Mouse (Mus musculus): ENCODE data around the gene Kcnq1. TPM values are rescaled to one million over a fixed set of nuclear protein-coding genes. Genes with fewer than 3 reads are reported as not detected.

The Kcnq1 gene
- polyA plus RNA-seq, 1 experiment from 2014 or later = 0.87 TPM

GRCm38 (mm10) chr7:143288135-143288534 is 182.0 kb downstream of the Kcnq1 start:
- no peak overlapping the region for H3K4me3 ChIP-seq
- no peak overlapping the region for H3K27ac ChIP-seq
- no peak overlapping the region for H3K9ac ChIP-seq
- no peaks in the 10 kb centered on the region for H3K9me3 ChIP-seq
- no peak for ATAC-seq (ENCODE audit: low FRiP score, low read depth)
- H3K36me3 ChIP-seq = peaks cover 9% of the 10 kb centered on the region; the same call in 1 of the 2 replicates
- H3K4me2 ChIP-seq (replicated peaks) = peak overlapping the region; percentile 27; the same call in 1 of the 2 replicates
- WGBS = 30% methylated on average over 7 of the region's 7 CpGs
- H3K4me1 ChIP-seq = peaks cover 89% of the 10 kb centered on the region
- H3K27me3 ChIP-seq = no peaks in the 10 kb centered on the region

DNA sequence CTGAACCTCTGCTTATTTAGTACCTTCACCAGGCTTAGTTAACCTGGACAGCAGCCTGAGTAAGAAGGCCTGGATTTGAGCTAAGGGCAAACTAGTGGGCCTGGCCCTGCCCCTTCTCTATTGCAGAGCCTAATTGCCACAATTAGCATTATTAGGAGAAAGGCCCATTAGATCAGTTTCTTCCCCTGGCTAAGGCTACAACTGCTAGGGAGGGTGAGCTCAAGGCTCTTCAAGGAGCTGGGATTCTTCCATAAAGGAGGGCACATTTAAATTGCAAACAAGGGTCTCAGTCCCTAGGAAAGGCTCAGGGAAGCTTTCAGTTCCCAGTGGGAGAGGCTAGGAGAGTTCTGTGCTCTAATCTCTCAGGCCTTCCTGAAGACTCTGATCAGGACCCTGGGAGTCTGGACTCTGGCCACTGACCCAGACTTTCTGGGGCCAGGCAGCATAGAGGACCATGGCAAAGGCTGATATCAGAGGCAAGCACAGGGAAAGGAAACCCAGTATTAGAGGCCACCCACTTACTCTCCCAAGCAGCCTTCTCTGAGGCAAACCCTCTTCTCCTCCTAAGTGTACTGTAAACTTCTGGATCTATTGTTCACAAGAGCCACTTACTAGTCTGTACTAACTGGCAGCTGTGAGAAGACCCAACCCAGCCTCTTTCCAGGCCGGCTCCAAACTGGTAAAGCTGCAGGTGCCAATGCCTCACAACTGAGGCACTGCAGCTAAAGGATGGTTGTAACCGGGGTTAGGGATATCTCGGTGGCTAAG is 183.1 kb downstream of the Kcnq1 start:
- no peak for ATAC-seq (ENCODE audit: low FRiP score, low read depth)
- WGBS = 61% methylated on average over 3 of the region's 3 CpGs
- H3K4me1 ChIP-seq = peaks cover 80% of the 10 kb centered on the region
- H3K36me3 ChIP-seq = 0 out of 2 replicates have a peak, but pooled peaks cover 6% of the 10 kb centered on the region
- H3K27ac ChIP-seq = no peak overlapping the region
- H3K4me2 ChIP-seq (replicated peaks) = peak overlapping the region; percentile 2; the same call in 1 of the 2 replicates
- no peak overlapping the region for H3K4me3 ChIP-seq
- no peak overlapping the region for H3K9ac ChIP-seq
- H3K9me3 ChIP-seq = no peaks in the 10 kb centered on the region
- H3K27me3 ChIP-seq = no peaks in the 10 kb centered on the region

DNA sequence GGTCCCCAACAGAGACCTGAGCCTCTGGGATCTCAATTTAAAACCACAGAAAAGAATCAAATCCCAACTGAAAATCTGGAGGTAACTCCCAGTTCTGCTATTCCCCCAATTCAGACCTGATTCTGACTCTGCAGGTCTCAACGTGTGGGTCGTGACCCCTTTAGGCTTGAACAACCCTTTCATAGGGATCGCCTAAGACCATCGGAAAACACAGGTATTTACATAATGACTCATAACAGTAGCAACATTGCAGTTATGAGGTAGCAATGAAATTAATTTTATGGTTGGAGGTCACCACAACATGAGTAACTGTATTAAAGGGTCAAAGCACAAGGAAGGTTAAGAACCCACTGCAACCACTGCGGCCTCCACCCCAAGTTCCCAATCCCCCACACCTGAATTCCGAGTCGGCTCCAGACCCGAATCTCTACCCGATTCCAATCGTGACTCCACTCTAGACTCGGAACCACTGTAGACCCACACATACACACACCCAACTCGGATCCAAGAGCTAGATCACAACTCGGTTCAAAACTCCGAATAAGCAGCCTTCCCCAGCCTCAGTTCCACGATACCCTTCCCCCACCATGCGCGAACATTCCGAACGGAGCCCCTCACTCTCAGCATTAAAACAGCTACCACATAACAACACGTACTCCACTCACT is 188.7 kb downstream of the Kcnq1 start:
- H3K9ac ChIP-seq = peak overlapping the region; percentile 79
- no peaks in the 10 kb centered on the region for H3K36me3 ChIP-seq
- WGBS = 51% methylated on average over 20 of the region's 20 CpGs
- H3K9me3 ChIP-seq = peaks cover 20% of the 10 kb centered on the region
- no peak for ATAC-seq (ENCODE audit: low FRiP score, low read depth)
- H3K4me1 ChIP-seq = peaks cover 35% of the 10 kb centered on the region
- H3K27me3 ChIP-seq = no peaks in the 10 kb centered on the region
- H3K4me2 ChIP-seq (replicated peaks) = peak overlapping the region; percentile 68
- H3K27ac ChIP-seq = peak overlapping the region; percentile 85
- peak overlapping the region; percentile 62 for H3K4me3 ChIP-seq

GRCm38 (mm10) chr7:143295356-143296000 is 189.3 kb downstream of the Kcnq1 start:
- Histone ChIP-seq H3K36me3 (no peaks in the 10 kb centered on the region), H3K9ac (peak overlapping the region; percentile 79)

GRCm38 (mm10) chr7:143296001-143296379 is 189.8 kb downstream of the Kcnq1 start:
- ATAC-seq (ENCODE audit: low FRiP score, low read depth) = no peak; the same call in 1 of the 2 replicates
- H3K27ac ChIP-seq = peak overlapping the region; percentile 85

More at GRCm38 (mm10) chr7:143295356-143296000, 189.3 kb downstream of the Kcnq1 start:
- Histone ChIP-seq H3K4me3 (peak overlapping the region; percentile 62), H3K9me3 (peaks cover 20% of the 10 kb centered on the region), H3K4me1 (peaks cover 35% of the 10 kb centered on the region), H3K27me3 (no peaks in the 10 kb centered on the region), H3K4me2 (replicated peaks) (peak overlapping the region; percentile 68), H3K27ac (peak overlapping the region; percentile 85)
- no peak for ATAC-seq (ENCODE audit: low FRiP score, low read depth)
- WGBS = 60% methylated on average over 47 of the region's 47 CpGs

GRCm38 (mm10) chr7:143296384-143296801 is 190.2 kb downstream of the Kcnq1 start:
- H3K27me3 ChIP-seq = no peaks in the 10 kb centered on the region
- H3K9me3 ChIP-seq = peaks cover 20% of the 10 kb centered on the region
- peak overlapping the region; percentile 62 for H3K4me3 ChIP-seq
- no peaks in the 10 kb centered on the region for H3K36me3 ChIP-seq
- WGBS = 43% methylated on average over 17 of the region's 17 CpGs
- H3K27ac ChIP-seq = peak overlapping the region; percentile 85
- peak; percentile 92 for ATAC-seq (ENCODE audit: low FRiP score, low read depth)
- H3K4me2 ChIP-seq (replicated peaks) = peak overlapping the region; percentile 68
- peaks cover 34% of the 10 kb centered on the region for H3K4me1 ChIP-seq
- peak overlapping the region; percentile 79 for H3K9ac ChIP-seq

More at GRCm38 (mm10) chr7:143296001-143296379, 189.8 kb downstream of the Kcnq1 start:
- Histone ChIP-seq H3K4me3 (peak overlapping the region; percentile 62), H3K36me3 (no peaks in the 10 kb centered on the region), H3K4me1 (peaks cover 35% of the 10 kb centered on the region), H3K27me3 (no peaks in the 10 kb centered on the region), H3K9ac (peak overlapping the region; percentile 79), H3K9me3 (peaks cover 20% of the 10 kb centered on the region), H3K4me2 (replicated peaks) (peak overlapping the region; percentile 68)
- 42% methylated on average over 20 of the region's 20 CpGs for WGBS

DNA sequence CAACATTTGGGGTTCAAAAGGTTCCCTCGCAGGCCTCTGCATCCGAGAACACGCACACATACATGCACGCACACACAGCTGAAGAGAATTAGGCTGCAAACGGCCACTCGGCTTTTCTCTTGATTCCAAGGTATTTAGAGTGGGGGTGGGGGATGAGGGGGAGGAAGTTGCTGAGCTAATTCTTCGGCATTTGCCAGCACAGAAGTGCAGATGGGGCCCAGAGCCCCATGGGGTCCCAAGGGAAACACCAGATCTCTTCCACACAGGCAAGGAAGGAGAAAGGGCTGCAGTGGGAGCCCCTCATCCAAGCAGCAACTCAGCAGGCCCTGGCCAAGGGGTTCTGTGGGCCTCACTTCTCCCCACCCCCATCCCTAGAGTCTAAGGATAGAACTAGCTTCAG is 193.9 kb downstream of the Kcnq1 start:
- 22% methylated on average over 7 of the region's 7 CpGs for WGBS
- peak overlapping the region; percentile 25; the same call in 1 of the 2 replicates for H3K4me2 ChIP-seq (replicated peaks)
- H3K4me3 ChIP-seq = no peak overlapping the region
- H3K4me1 ChIP-seq = peaks cover 48% of the 10 kb centered on the region
- peak overlapping the region; percentile 78 for H3K27ac ChIP-seq
- H3K27me3 ChIP-seq = no peaks in the 10 kb centered on the region
- no peaks in the 10 kb centered on the region for H3K36me3 ChIP-seq
- peaks cover 15% of the 10 kb centered on the region for H3K9me3 ChIP-seq
- peak; percentile 50 for ATAC-seq (ENCODE audit: low FRiP score, low read depth)
- peak overlapping the region; percentile 20; the same call in 1 of the 2 replicates for H3K9ac ChIP-seq

- Histone ChIP-seq H3K9me3 (peaks cover 9% of the 10 kb centered on the region), H3K9ac (no peak overlapping the region), H3K27ac (peak overlapping the region; percentile 78; the same call in 1 of the 2 replicates), H3K4me1 (peaks cover 54% of the 10 kb centered on the region), H3K4me3 (no peak overlapping the region), H3K27me3 (no peaks in the 10 kb centered on the region), H3K36me3 (no peaks in the 10 kb centered on the region), H3K4me2 (replicated peaks) (no peak overlapping the region)
- WGBS = 86% methylated on average over 3 of the region's 3 CpGs
- ATAC-seq (ENCODE audit: low FRiP score, low read depth) = no peak
Measured at GRCm38 (mm10) chr7:143300681-143301080, 194.5 kb downstream of the Kcnq1 start.

GRCm38 (mm10) chr7:143302156-143302555 is 196.0 kb downstream of the Kcnq1 start:
- WGBS = 82% methylated on average over 7 of the region's 7 CpGs
- Histone ChIP-seq H3K9me3 (no peaks in the 10 kb centered on the region), H3K9ac (no peak overlapping the region), H3K27ac (no peak overlapping the region), H3K4me2 (replicated peaks) (no peak overlapping the region), H3K36me3 (no peaks in the 10 kb centered on the region), H3K4me1 (peaks cover 65% of the 10 kb centered on the region), H3K27me3 (no peaks in the 10 kb centered on the region), H3K4me3 (no peak overlapping the region)
- no peak for ATAC-seq (ENCODE audit: low FRiP score, low read depth)

GRCm38 (mm10) chr7:143302593-143303238 is 196.6 kb downstream of the Kcnq1 start:
- Histone ChIP-seq H3K9me3 (no peaks in the 10 kb centered on the region), H3K27ac (no peak overlapping the region), H3K4me1 (peaks cover 65% of the 10 kb centered on the region), H3K36me3 (no peaks in the 10 kb centered on the region), H3K4me2 (replicated peaks) (no peak overlapping the region), H3K4me3 (no peak overlapping the region), H3K27me3 (no peaks in the 10 kb centered on the region), H3K9ac (no peak overlapping the region)
- ATAC-seq (ENCODE audit: low FRiP score, low read depth) = no peak
- 61% methylated on average over 9 of the region's 9 CpGs for WGBS

- WGBS = 93% methylated on average over 5 of the region's 5 CpGs
- Histone ChIP-seq H3K9me3 (no peaks in the 10 kb centered on the region), H3K27me3 (no peaks in the 10 kb centered on the region), H3K27ac (no peak overlapping the region), H3K4me2 (replicated peaks) (no peak overlapping the region), H3K36me3 (no peaks in the 10 kb centered on the region), H3K4me1 (peaks cover 65% of the 10 kb centered on the region), H3K9ac (no peak overlapping the region), H3K4me3 (no peak overlapping the region)
- ATAC-seq (ENCODE audit: low FRiP score, low read depth) = no peak
Measured at GRCm38 (mm10) chr7:143303557-143303956, 197.4 kb downstream of the Kcnq1 start.

Measured in limb, embryonic 13.5 days (tissue).